Mouse (Mus musculus): ENCODE results near the gene Stk32b.

Stk32b gene

DNA sequence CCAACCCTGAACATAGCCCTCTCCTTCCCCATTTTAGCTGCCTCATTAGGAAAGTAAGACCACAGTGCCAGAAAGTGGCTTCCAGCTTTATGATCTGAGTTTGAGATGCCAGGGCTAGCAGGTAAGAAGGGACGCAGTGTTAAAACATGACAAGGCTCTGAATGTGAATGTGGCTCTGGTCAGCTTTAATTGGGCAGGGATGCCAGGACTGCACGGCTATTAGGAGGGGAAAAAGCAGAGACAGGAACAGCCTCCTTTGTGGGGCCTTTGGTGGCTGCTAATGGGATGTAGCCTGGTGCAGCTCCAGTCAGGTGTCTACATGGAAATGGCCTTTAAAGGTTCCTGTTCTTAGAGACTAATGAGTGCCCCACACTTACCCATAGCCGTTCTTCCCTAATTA is 52.0 kb downstream of the Stk32b start:
- no peak for DNase-seq (ENCODE audit: low spot score)

GRCm38 (mm10) chr5:37659177-37659576 is 57.8 kb downstream of the Stk32b start:
- no peak for DNase-seq (ENCODE audit: low spot score)

DNA sequence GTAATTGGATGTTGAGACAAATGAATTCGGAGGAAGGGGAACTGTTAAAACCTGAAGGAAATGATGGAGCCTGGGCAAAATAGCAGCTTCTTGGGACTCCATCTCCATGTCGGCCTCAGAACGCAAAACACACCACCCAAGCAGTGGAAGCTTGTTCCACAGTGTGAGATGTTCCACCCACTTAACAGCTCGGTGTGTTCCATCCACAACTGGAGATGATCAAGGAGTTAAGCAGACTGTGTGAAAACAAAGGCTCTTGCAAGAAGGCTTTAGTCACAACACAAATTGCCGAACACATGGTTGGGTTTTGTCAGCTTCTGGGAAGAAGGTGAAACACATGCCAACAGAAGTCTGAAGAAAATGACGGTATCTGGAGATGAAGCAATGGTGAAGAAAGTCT is 59.2 kb downstream of the Stk32b start:
- DNase-seq (ENCODE audit: low spot score): no peak

DNA sequence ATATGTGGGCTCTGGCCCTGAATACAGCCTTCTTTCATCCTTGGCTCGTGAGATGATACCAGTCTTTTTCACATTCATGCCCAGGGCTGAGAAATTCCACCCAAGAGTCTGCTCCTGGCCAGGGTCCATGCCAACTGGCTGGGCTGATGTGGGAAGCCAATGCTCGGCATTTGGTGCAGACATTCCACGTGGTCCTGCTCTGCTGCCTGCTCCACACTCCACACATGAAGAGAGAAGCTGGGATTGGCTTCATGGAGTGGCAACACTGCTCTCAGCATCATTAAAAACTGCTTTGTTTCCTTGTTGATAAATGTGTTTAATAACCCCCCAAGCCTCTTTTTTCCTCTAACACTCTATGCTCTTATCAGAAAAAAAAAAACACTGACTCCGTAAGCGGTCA is 61.8 kb downstream of the Stk32b start:
- no peak for DNase-seq (ENCODE audit: low spot score)

GRCm38 (mm10) chr5:37650681-37651211 is 66.2 kb downstream of the Stk32b start:
- no peak for DNase-seq (ENCODE audit: low spot score)

DNA sequence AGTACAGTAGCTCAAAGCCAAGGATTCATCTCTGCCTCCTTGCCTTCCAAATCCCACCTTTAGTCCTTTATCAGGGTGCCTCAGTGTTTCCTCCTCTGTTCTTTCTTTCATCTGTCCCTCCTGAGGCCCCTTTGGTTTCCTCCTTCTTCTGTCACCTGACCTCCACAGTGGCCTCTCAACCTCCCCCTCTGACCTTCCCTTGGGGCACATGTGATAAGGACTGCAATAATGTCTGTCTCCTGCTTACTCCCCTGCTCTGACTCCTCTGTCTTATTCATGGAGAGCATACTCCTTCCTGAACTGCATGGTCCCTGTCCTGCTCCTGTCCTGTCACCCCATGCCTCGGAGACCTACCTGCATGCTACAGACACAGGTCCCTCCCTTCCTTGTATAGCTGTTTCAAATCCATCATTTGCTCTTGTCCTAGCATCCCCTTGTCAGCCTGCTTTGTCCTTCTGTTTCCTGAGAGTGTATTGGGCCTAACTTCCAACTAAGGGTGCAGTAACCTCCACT is 66.8 kb downstream of the Stk32b start:
- no peak for DNase-seq (ENCODE audit: low spot score)

DNA sequence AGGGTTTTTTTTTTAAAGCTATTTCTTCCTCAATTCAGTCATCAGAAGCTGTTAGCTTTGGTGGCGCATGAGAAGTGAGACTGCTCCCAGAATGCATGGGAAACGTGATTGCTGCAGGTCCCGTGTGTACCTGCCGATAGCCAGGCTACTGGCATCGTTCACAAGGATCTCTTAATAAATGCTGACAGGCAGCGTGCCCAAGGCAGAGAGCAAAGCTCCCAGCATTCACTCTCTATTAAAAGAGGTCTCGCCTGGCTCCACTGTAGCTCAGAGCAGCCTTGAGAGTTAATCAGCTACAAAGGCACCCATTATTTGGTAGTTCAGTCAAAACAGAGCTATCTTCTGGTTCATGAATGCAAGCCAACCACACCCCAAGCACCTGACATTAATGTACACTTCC is 72.9 kb downstream of the Stk32b start:
- no peak for DNase-seq (ENCODE audit: low spot score)

- DNase-seq (ENCODE audit: low spot score): no peak
These were observed 74.5 kb downstream of the Stk32b start for GRCm38 (mm10) chr5:37642486-37642885.

- DNase-seq (ENCODE audit: low spot score): no peak
These were observed 82.2 kb downstream of the Stk32b start for GRCm38 (mm10) chr5:37634791-37635190.

DNA sequence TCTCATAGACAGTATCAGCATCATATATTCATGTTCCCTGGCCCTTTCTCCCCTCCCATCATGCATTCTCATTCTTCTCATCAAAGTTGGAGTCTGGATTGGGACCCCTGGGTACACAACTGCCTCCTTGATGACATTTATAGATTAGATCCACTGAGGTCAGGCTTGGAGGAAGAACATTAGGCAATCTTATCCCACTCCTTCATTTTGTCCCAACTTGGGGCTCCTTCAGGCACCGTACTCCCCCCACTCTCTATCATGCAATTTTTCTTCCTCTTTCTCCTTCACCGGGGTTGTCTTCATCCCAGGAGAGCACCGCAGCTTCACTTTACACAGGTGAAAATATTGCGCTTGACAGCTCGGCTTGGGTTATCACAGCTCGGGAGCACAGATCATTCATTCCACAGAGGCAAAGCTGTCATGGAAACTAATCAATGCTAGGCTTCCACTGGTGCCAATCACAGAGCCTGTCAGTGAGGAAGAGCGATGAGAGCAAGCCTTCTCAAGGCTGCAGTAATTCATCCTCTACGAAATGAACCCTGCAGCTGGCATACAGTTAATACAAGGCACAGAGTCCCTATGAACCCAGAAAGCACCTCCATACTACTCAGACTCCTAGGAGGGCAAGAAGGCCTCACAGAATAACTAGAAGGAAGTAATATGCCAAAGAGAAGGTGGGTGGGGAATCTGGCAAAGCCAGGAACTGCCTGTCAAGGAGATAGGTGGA is 89.4 kb downstream of the Stk32b start:
- no peak for DNase-seq (ENCODE audit: low spot score)

DNA sequence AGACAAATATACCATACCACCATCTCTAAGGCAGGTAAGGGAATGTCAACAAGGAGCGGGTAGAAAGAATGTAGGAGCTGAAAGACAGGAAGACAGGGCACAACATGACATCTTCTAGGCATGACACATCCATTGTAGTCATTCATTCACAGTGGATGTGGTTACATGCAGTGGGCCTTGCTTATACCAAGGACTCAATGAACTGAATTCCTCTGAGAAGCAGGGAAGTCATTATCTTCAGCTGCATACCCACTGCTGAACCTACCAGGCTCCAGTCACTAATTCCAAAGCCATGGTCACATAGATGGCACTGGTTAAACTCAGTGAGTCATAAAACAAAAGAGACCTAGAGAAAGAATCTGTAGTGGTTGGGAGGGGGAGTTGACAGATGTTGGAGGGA is 105.1 kb downstream of the Stk32b start:
- DNase-seq (ENCODE audit: low spot score): no peak

DNA sequence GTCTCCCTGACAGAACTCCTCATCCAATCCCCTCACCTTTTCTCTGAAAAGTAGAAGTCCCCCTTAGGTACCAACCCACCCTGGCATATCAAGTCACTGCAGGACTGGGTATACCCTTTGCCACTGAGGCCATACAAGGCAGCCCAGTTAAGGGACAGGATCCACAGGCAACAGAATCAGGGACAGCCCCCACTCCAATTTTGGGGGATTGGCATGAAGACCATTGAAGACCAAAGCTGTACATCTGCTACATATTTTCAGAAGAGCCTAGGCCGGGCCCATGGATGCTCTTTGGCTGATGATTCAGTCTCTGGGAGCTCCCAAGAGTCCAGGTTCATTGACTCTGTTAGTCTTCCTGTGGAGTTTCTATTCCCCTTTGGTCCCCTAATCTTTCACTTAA is 117.4 kb downstream of the Stk32b start:
- DNase-seq (ENCODE audit: low spot score): no peak

DNA sequence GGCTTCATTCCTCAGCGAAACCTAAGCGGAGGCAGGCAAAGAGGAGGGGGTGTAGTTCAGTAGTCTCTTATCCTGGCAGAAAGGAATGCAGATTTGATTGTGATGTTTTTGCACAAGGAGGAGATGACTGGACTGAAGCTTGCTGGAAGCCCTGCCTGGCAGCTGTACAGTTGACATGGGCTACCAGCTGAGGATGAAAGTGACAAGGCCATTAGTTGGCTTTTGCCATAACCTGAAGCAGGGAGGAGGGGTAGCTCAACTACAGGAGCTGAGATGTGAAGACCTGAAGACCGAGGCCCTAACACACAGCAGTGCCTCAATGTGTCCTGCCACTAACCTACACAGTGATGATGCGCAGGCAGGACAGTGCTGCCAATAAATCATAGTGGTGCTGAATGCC is 118.7 kb downstream of the Stk32b start:
- no peak for DNase-seq (ENCODE audit: low spot score)

DNA sequence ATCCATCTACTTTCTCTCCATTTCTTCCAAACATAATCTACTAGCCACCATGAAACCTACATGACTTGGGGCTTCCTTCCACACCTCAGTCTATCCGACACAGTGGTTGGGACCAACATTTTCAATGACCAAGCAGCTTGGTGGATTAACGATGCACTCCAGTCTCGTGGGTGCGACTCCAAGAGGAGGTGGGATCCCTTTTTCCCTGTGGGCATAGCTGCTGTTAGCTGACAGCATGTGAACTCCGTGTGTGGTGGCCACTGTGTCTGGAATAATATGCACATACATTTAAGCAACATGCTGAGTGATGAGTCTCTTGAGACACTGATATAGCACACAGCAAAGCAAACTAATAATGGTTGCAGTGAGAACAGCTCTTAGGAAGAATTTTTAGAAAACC is 124.6 kb downstream of the Stk32b start:
- DNase-seq (ENCODE audit: low spot score): no peak

DNA sequence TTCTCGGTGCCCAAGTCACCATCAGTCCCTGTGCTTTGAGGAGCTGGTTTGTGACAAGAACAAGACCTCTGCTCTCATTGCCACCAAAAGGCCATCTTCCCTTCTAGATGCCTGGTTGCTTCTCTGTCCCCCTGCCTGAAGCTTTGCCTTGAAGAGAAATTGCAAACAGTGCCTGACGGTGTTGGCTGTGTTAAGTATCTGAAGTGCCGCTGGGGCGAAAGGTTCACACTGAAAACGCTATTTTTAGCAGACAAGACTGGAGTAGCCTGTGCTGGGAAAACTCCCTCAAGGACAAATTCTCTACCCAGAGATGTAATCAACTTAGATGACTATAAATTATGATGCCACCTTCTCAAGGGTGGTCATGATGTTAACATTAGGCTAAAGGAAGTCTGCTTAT is 129.1 kb downstream of the Stk32b start:
- no peak for DNase-seq (ENCODE audit: low spot score)

- no peak for DNase-seq (ENCODE audit: low spot score)
These were observed 130.9 kb downstream of the Stk32b start for GRCm38 (mm10) chr5:37586071-37586470.

GRCm38 (mm10) chr5:37575427-37575826 is 141.5 kb downstream of the Stk32b start:
- DNase-seq (ENCODE audit: low spot score): no peak

DNA sequence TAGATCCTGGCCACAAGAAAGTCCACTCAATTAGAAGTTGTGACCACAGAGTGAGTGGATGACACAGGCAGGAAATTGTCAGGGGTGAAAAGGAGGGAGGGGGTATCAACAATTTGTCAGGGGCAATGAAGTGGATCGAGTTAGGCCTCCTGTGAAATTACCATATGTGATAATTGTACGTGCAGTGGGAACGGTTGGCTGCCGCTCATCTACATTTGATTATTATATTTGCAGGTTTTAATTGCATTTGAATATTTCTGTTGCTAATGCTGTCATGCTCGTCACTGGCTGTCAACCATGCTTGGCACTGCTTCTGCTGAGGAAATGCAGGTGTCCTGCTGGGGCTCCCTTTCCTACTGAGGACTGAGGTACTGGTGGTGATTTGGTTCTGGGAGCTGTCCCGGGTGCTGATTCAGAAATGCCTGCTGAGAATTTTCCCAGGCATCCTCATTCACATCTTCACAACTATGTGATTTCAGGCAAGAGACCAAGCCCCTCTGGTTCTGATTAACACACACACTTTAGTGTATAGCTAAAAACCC is 159.6 kb downstream of the Stk32b start:
- DNase-seq (ENCODE audit: low spot score): no peak

DNA sequence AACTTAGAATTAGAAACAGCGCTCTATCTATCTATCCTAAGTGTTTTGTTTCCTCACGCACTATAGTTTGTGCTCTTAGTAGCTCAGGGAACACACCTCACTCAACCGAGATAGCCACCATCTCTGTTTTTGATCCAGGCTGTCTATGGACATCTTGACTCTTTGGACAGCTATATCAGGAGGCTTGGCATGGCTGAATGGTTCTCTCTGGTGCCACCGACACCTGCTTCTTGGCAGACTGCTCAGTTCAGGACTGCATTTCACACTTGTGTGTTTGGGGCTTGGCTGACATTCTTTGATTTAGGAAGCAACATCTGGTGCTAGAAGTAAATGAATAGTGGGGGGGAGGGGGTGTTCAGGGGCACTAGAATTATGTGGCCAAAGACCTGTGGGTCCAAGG is 162.7 kb downstream of the Stk32b start:
- no peak for DNase-seq (ENCODE audit: low spot score)

DNA sequence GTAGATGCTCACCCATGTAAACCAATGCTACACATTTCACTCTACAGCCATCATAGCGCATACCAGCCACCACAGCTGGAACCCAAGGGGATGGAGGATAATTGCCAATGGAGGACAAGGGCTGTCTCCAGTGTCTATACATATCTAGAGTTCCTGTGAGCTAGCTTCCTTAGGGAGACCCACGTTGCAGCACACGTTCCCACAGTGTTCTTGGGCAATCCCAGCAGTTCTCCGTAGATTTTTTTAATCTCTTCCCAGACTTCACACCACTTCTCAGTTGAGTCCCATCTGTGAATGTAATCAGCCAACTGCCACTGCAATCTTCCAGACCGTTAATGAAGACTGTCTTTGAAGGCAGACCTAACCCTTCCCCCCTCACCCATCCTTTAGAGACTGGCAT is 165.3 kb downstream of the Stk32b start:
- DNase-seq (ENCODE audit: low spot score): no peak

GRCm38 (mm10) chr5:37535726-37536293 is 181.2 kb downstream of the Stk32b start:
- no peak for DNase-seq (ENCODE audit: low spot score)

DNA sequence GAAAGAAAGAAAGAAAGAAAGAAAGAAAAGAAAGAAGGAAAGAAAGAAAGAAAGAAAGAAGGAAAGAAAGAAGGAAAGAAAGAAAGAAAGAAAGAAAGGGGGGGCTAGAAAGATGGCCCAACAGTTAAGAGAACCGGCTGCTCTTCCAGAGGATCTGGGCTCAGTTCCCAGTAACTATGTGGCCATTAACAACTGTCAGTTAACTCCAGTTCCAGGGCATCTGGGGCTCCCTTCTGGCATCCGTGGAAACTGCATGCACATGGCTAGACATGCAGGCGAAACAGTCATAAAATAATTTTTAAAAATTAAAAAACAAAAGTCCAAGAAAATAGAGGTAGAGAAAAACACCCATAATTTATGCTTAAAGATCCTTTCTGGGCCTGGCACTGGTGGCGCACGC is 181.7 kb downstream of the Stk32b start:
- no peak for DNase-seq (ENCODE audit: low spot score)

DNA sequence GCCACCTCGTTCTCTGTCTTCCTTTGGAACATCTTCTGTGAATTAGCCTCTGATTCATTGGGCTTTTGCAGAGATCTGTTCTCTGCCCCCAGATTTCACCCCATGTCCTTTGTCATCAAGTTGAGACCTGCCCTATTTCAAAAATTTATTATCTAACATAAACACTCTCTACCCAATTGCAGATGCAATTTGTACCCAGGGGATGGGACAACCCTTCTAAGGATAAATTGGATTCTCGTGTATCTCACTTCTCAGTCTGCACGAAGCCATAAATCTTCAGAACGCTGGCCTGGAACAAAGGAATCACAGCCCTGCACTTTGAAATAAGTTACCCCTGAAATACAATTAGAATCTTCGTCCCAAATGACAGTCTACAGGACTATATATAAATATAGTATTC is 191.6 kb downstream of the Stk32b start:
- DNase-seq (ENCODE audit: low spot score): no peak
